Mouse (Mus musculus): ENCODE measurements around the gene Nsmce4a. TPM values are rescaled to one million over a fixed set of nuclear protein-coding genes. Genes with fewer than 3 reads are reported as not detected.

Gene Nsmce4a
- total and polyA plus RNA-seq, 3 experiments = 117 to 134 (median 129) TPM

- Histone ChIP-seq H3K27me3 (ENCODE audit: control insufficient read depth in 1 of 2, insufficient read depth in 2 of 2, low read length in 2 of 2) (no peaks in the 10 kb centered on the region), H3K79me2 (ENCODE audit: control insufficient read depth, insufficient read depth, low read length, poor library complexity) (no peaks in the 10 kb centered on the region), H3K9ac (ENCODE audit: control insufficient read depth, low read depth, low read length, poor library complexity, severe bottlenecking) (no peak overlapping the region), H3K27ac (ENCODE audit: control insufficient read depth, low read depth, low read length) (no peak overlapping the region), H3K9me3 (replicated peaks; ENCODE audit: insufficient read depth, low read length) (no peaks in the 10 kb centered on the region), H3K4me1 (ENCODE audit: control insufficient read depth in 1 of 2, insufficient read depth in 2 of 2, low read length in 2 of 2) (no peaks in the 10 kb centered on the region), H3K4me3 (ENCODE audit: control insufficient read depth in 1 of 2, insufficient read depth in 1 of 2, low read depth in 2 of 2, low read length in 2 of 2) (no peak overlapping the region), H3K36me3 (ENCODE audit: control insufficient read depth in 1 of 2, insufficient read depth in 2 of 2, low read length in 2 of 2) (peaks cover 0 to 20% of the 10 kb centered on the region in 2 experiments; a peak in 2 of 4 replicates)
- TF ChIP-seq JUND (IDR thresholded peaks at IDR 0.05; ENCODE audit: low read depth, low read length) = no peak
- DNase-seq (ENCODE audit: low read depth, low spot score) = no peak
Observed at GRCm38 (mm10) chr7:130501499-130501898, 71.4 kb downstream of the Nsmce4a start.

DNA sequence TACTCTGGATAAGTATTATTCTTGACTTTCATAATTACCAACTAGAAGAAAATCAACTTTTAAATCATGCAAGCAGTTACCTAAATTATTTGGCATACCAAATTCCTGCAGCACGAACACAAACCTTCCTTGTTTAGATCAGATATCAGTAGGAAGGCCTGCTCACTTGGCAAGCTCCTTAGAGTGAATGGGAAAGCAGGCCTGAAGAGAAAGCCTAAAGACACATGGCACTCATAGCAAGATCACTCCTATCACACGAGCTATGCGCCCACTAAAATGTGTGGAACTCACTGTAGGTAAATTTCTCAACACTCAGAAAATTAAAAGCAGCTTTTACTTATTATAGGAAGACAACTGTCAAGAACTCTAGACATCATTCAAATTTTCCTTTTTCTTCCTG is 79.6 kb downstream of the Nsmce4a start:
- no peak for TF ChIP-seq MAZ (IDR thresholded peaks at IDR 0.05; ENCODE audit: low read depth, low read length)
- TF ChIP-seq NRF1 (IDR thresholded peaks at IDR 0.05; ENCODE audit: insufficient read depth, low read depth, low read length, poor library complexity, severe bottlenecking) = no peak
- peaks cover 0 to 2% of the 10 kb centered on the region in 2 experiments; a peak in 2 of 4 replicates for H3K36me3 ChIP-seq (ENCODE audit: control insufficient read depth in 1 of 2, insufficient read depth in 2 of 2, low read length in 2 of 2)

GRCm38 (mm10) chr7:130492026-130492425 is 80.9 kb downstream of the Nsmce4a start:
- Histone ChIP-seq H3K4me3 (ENCODE audit: control insufficient read depth in 1 of 2, insufficient read depth in 1 of 2, low read depth in 2 of 2, low read length in 2 of 2) (no peak overlapping the region), H3K27me3 (ENCODE audit: control insufficient read depth in 1 of 2, insufficient read depth in 2 of 2, low read length in 2 of 2) (no peaks in the 10 kb centered on the region), H3K79me2 (ENCODE audit: control insufficient read depth, insufficient read depth, low read length, poor library complexity) (no peaks in the 10 kb centered on the region), H3K9ac (ENCODE audit: control insufficient read depth, low read depth, low read length, poor library complexity, severe bottlenecking) (no peak overlapping the region), H3K9me3 (replicated peaks; ENCODE audit: insufficient read depth, low read length) (no peaks in the 10 kb centered on the region), H3K4me1 (ENCODE audit: control insufficient read depth in 1 of 2, insufficient read depth in 2 of 2, low read length in 2 of 2) (no peaks in the 10 kb centered on the region), H3K27ac (ENCODE audit: control insufficient read depth, low read depth, low read length) (no peak overlapping the region), H3K36me3 (ENCODE audit: control insufficient read depth in 1 of 2, insufficient read depth in 2 of 2, low read length in 2 of 2) (peaks cover 0 to 2% of the 10 kb centered on the region in 2 experiments; a peak in 2 of 4 replicates)
- DNase-seq (ENCODE audit: low read depth, low spot score) = no peak
- TF ChIP-seq HCFC1 (IDR thresholded peaks at IDR 0.05; ENCODE audit: low read depth, low read length) = no peak
- TF ChIP-seq BHLHE40 (IDR thresholded peaks at IDR 0.05; ENCODE audit: borderline replicate concordance, low read depth, low read length) = no peak
- TF ChIP-seq MAX (IDR thresholded peaks at IDR 0.05; ENCODE audit: low read length) = no peak
- no peak for TF ChIP-seq MEF2A (IDR thresholded peaks at IDR 0.05; ENCODE audit: extremely low read depth, insufficient replicate concordance, low read depth, low read length, poor library complexity, severe bottlenecking)
- TF ChIP-seq EP300 (IDR thresholded peaks at IDR 0.05; ENCODE audit: low read depth in 1 of 2, low read length in 2 of 2) = no peak
- TF ChIP-seq USF2 (IDR thresholded peaks at IDR 0.05; ENCODE audit: borderline replicate concordance in 1 of 2, insufficient read depth in 1 of 2, low read depth in 1 of 2, low read length in 2 of 2) = no peak
- no peak for TF ChIP-seq E2F4 (IDR thresholded peaks at IDR 0.05; ENCODE audit: borderline replicate concordance, low read depth, low read length)
- no peak for TF ChIP-seq NELFE (IDR thresholded peaks at IDR 0.05; ENCODE audit: low read depth, low read length)
- TF ChIP-seq GATA1 (IDR thresholded peaks at IDR 0.05; ENCODE audit: low read depth, low read length) = no peak
- no peak for TF ChIP-seq ZC3H11A (IDR thresholded peaks at IDR 0.05; ENCODE audit: low read depth, low read length)
- no peak for TF ChIP-seq CHD1 (IDR thresholded peaks at IDR 0.05; ENCODE audit: low read depth, low read length)
- no peak for TF ChIP-seq GABPA (IDR thresholded peaks at IDR 0.05; ENCODE audit: low read depth, low read length)
- TF ChIP-seq ZKSCAN1 (IDR thresholded peaks at IDR 0.05; ENCODE audit: low read depth, low read length) = no peak
- no peak for TF ChIP-seq ELF1 (IDR thresholded peaks at IDR 0.05; ENCODE audit: low read depth, low read length)
- no peak for TF ChIP-seq ZMIZ1 (IDR thresholded peaks at IDR 0.05; ENCODE audit: low read depth, low read length)
- no peak for TF ChIP-seq JUND (IDR thresholded peaks at IDR 0.05; ENCODE audit: low read depth, low read length)
- no peak for TF ChIP-seq MYC (IDR thresholded peaks at IDR 0.05; ENCODE audit: low read depth, low read length)

More for the DNA sequence above, 79.6 kb downstream of the Nsmce4a start:
- Histone ChIP-seq H3K9me3 (replicated peaks; ENCODE audit: insufficient read depth, low read length) (no peaks in the 10 kb centered on the region), H3K27me3 (ENCODE audit: control insufficient read depth in 1 of 2, insufficient read depth in 2 of 2, low read length in 2 of 2) (no peaks in the 10 kb centered on the region), H3K4me3 (ENCODE audit: control insufficient read depth in 1 of 2, insufficient read depth in 1 of 2, low read depth in 2 of 2, low read length in 2 of 2) (no peak overlapping the region), H3K27ac (ENCODE audit: control insufficient read depth, low read depth, low read length) (no peak overlapping the region), H3K79me2 (ENCODE audit: control insufficient read depth, insufficient read depth, low read length, poor library complexity) (no peaks in the 10 kb centered on the region), H3K4me1 (ENCODE audit: control insufficient read depth in 1 of 2, insufficient read depth in 2 of 2, low read length in 2 of 2) (no peaks in the 10 kb centered on the region), H3K9ac (ENCODE audit: control insufficient read depth, low read depth, low read length, poor library complexity, severe bottlenecking) (no peak overlapping the region)
- DNase-seq (ENCODE audit: low read depth, low spot score) = no peak

Data from MEL (cell line).